Mouse (Mus musculus) heart, embryonic 11.5 days (tissue): ENCODE measurements around the gene Glis1. TPM values are rescaled to one million over a fixed set of nuclear protein-coding genes. Genes with fewer than 3 reads are reported as not detected.

Experiments
- ATAC-seq: fragments of 200-750 bp; cut with Nextera tagmentation; replicated peaks from 2 replicates; pipeline ENCODE4 v1.8.0; 2017; ENCODE audit warnings: moderate library complexity; ENCODE audit not compliant: insufficient number of reproducible peaks, low FRiP score, low TSS enrichment
- H3K27ac ChIP-seq: fragments of 300-500 bp; sonication (generic); 2 replicates; pipeline ENCODE4 v1.5.1; 2014; ENCODE audit warnings: mild to moderate bottlenecking, low read depth, low read length
- H3K27me3 ChIP-seq: fragments of 300-500 bp; sonication (generic); 2 replicates; pipeline ENCODE4 v1.6.1; 2014; ENCODE audit warnings: mild to moderate bottlenecking, low read length, mixed read lengths; ENCODE audit not compliant: control insufficient read depth, insufficient read depth
- H3K36me3 ChIP-seq: fragments of 300-500 bp; sonication (generic); 2 replicates; pipeline ENCODE4 v1.6.1; 2014; ENCODE audit warnings: mild to moderate bottlenecking, low read length, moderate library complexity, mixed read lengths; ENCODE audit not compliant: control insufficient read depth, insufficient read depth
- H3K4me1 ChIP-seq: fragments of 300-500 bp; sonication (generic); 2 replicates; pipeline ENCODE4 v1.6.1; 2014; ENCODE audit warnings: low read length; ENCODE audit not compliant: control insufficient read depth, insufficient read depth
- H3K4me2 ChIP-seq: fragments of 300-500 bp; sonication (generic); 2 replicates; pipeline ENCODE4 v1.6.1; 2014; ENCODE audit warnings: mild to moderate bottlenecking, moderate library complexity
- H3K4me3 ChIP-seq: fragments of 300-500 bp; sonication (generic); 2 replicates; pipeline ENCODE4 v1.5.1; 2014; ENCODE audit warnings: low read depth, low read length
- H3K9ac ChIP-seq: fragments of 300-500 bp; sonication (generic); 2 replicates; pipeline ENCODE4 v1.6.1; 2014; ENCODE audit warnings: mild to moderate bottlenecking, low read depth, low read length, moderate library complexity
- H3K9me3 ChIP-seq: fragments of 300-500 bp; sonication (generic); replicated peaks from 2 replicates; pipeline ENCODE4 v1.6.1; 2016; ENCODE audit warnings: low read length; ENCODE audit not compliant: control insufficient read depth
- WGBS: fragments of 180-500 bp; shearing (Covaris S2); extraction: QIAGEN DNeasy Blood & Tissue Kit; methylation state at CpG from one replicate; pipeline ENCODE4 v1.1.7; 2014; ENCODE audit not compliant: insufficient replicate concordance; 5-methylcytosine and 5-hydroxymethylcytosine counted together
- microRNA-seq: library from miRNA; unstranded; fragments of <30 nt; microRNA quantifications from one replicate; pipeline ENCODE4, GENCODE M21; 2016; ENCODE audit warnings: borderline number of aligned reads
- polyA plus RNA-seq: library from polyadenylated mRNA; unstranded; fragments of >200 nt; fragmentation: Nextera tagmentation; extraction: Ambion mirVana; gene quantifications from 2 replicates; pipeline ENCODE4 v1.2.1, GENCODE M21; 2014

Gene Glis1
- polyA plus RNA-seq, 1 experiment from 2014 or later, result 0.94 TPM

DNA sequence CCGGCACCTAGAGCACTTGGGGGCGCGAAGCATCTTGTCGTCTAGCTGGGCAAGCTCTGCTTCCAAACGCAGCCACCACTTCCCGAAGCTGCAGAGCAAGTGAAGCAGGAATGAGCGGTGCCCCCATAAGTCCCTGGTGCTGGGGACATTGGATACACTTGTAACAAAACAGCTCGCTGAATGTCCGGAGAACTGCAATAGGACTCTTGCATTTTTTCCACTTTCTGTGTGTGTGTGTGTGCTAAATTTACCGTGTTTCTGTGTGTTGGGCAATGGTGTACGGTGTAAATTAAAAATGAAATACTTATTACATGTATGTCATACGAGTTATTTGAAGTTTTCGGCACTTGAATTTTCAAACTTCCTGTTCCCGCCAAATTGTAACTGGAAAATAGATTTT, 249.7 kb downstream of the Glis1 start, which contains the start of gene Dmrtb1:
Dmrtb1 (minus strand) TSS at position 101 of the 400 bp plus-strand sequence.
- Histone ChIP-seq H3K9me3 (no peaks in the 10 kb centered on the region), H3K36me3 (no peaks in the 10 kb centered on the region), H3K4me2 (no peak within 1 kb of the TSS), H3K27ac (no peak within 1 kb of the TSS), H3K9ac (no peak within 1 kb of the TSS), H3K27me3 (peaks cover 6% of the 10 kb centered on the region), H3K4me3 (no peak within 1 kb of the TSS), H3K4me1 (peaks cover 23% of the 10 kb centered on the region)
- ATAC-seq, result no peak
- WGBS, result 83% methylated on average over 14 of the region's 14 CpGs

Small RNA genes lying within 50 kb of the gene (microRNA-seq; reads per million reads assigned to microRNA genes)
- not detected for gene Gm24804

Other genes with a start within 250 kb of the Glis1 start
- gene Ldlrad1, start 225.4 kb upstream of the Glis1 start, polyA plus RNA-seq, result not detected in 2 replicates
- 70.4 and 79.3 TPM in 2 replicates for gene Lrrc42, start 181.1 kb upstream of the Glis1 start, polyA plus RNA-seq
- gene Hspb11, start 181.0 kb upstream of the Glis1 start, polyA plus RNA-seq, result 35.1 and 38.7 TPM in 2 replicates
- not detected in 2 replicates for gene Dio1, start 127.4 kb upstream of the Glis1 start, polyA plus RNA-seq
- gene Yipf1, start 120.2 kb upstream of the Glis1 start, polyA plus RNA-seq, result 41.6 and 43.8 TPM in 2 replicates
- 32.6 and 38.4 TPM in 2 replicates for gene Ndc1, start 66.8 kb upstream of the Glis1 start, polyA plus RNA-seq
- gene Dmrtb1, start 249.6 kb downstream of the Glis1 start, polyA plus RNA-seq, result not detected in 2 replicates